Mouse (Mus musculus) kidney, embryonic 14.5 days (tissue): Measurements from ENCODE around the gene Ttc7b. TPM values are rescaled to one million over a fixed set of nuclear protein-coding genes. Genes with fewer than 3 reads are reported as not detected.

ENCODE experiments used
- ATAC-seq: fragments of 200-750 bp; cut with Nextera tagmentation; 2 replicates; pipeline ENCODE4 v1.8.0; 2017; ENCODE audit warnings: moderate number of reproducible peaks, mild to moderate bottlenecking, moderate TSS enrichment, moderate library complexity; ENCODE audit not compliant: low FRiP score, low TSS enrichment
- H3K27ac ChIP-seq: fragments of 300-500 bp; sonication (generic); 2 replicates; pipeline ENCODE4 v1.5.1; 2014; ENCODE audit warnings: low read depth, mild to moderate bottlenecking, low read length, moderate library complexity, mixed read lengths
- H3K27me3 ChIP-seq: fragments of 300-500 bp; sonication (generic); 2 replicates; pipeline ENCODE4 v1.6.1; 2014; ENCODE audit warnings: mild to moderate bottlenecking, low read length; ENCODE audit not compliant: control insufficient read depth, insufficient read depth
- H3K36me3 ChIP-seq: fragments of 300-500 bp; sonication (generic); 2 replicates; pipeline ENCODE4 v1.6.1; 2014; ENCODE audit warnings: low read length, mixed read lengths; ENCODE audit not compliant: control insufficient read depth, insufficient read depth
- H3K4me1 ChIP-seq: fragments of 300-500 bp; sonication (generic); 2 replicates; pipeline ENCODE4 v1.6.1; 2014; ENCODE audit warnings: low read length, mixed read lengths; ENCODE audit not compliant: control insufficient read depth, insufficient read depth
- H3K4me2 ChIP-seq: fragments of 300-500 bp; sonication (generic); replicated peaks from 2 replicates; pipeline ENCODE4 v1.6.1; 2014; ENCODE audit warnings: low read depth, mild to moderate bottlenecking, low read length
- H3K4me3 ChIP-seq: fragments of 300-500 bp; sonication (generic); 2 replicates; pipeline ENCODE4 v1.5.1; 2014; ENCODE audit warnings: mild to moderate bottlenecking, low read length
- H3K9ac ChIP-seq: fragments of 300-500 bp; sonication (generic); 2 replicates; pipeline ENCODE4 v1.6.1; 2014; ENCODE audit warnings: low read depth, mild to moderate bottlenecking, low read length, moderate library complexity
- H3K9me3 ChIP-seq: fragments of 300-500 bp; sonication (generic); 2 replicates; pipeline ENCODE4 v1.6.1; 2016; ENCODE audit warnings: low read length; ENCODE audit not compliant: control insufficient read depth
- WGBS: fragments of 180-500 bp; shearing (Covaris S2); extraction: QIAGEN DNeasy Blood & Tissue Kit; methylation state at CpG from one replicate; pipeline ENCODE4 v1.1.7; 2014; 5-methylcytosine and 5-hydroxymethylcytosine counted together
- polyA plus RNA-seq: library from polyadenylated mRNA; unstranded; fragments of >200 nt; fragmentation: Nextera tagmentation; extraction: Ambion mirVana; gene quantifications from 2 replicates; pipeline ENCODE4 v1.2.1, GENCODE M21; 2014

Gene Ttc7b
- polyA plus RNA-seq, 1 experiment from 2014 or later, result 7.6 TPM

DNA sequence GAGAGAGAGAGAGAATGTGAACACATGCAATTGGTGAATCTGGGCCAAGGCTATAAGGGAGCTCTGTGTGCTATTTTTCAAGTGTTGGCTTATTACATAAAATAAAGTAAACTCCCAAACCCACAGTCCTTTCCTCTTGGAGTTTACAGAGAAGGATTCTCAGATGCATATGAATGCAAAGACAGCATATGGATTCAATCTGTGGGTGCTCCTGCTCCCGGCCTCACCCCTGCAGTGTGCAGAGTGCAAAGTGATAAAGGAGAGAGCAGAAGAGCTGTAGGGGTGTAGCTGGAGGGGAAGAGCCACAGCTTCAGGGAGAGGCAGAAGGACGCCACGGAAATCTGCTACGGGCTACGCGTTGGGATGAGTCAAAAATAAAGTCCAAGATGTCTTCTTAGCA, 258.9 kb downstream of the Ttc7b start:
- no peak overlapping the region for H3K9ac ChIP-seq
- 84% methylated on average over 6 of the region's 6 CpGs for WGBS
- no peaks in the 10 kb centered on the region for H3K36me3 ChIP-seq
- no peaks in the 10 kb centered on the region for H3K4me1 ChIP-seq
- no peak overlapping the region for H3K27ac ChIP-seq
- no peak overlapping the region for H3K4me2 ChIP-seq
- H3K9me3 ChIP-seq, result no peaks in the 10 kb centered on the region
- H3K27me3 ChIP-seq, result no peaks in the 10 kb centered on the region
- no peak for ATAC-seq
- H3K4me3 ChIP-seq, result no peak overlapping the region

DNA sequence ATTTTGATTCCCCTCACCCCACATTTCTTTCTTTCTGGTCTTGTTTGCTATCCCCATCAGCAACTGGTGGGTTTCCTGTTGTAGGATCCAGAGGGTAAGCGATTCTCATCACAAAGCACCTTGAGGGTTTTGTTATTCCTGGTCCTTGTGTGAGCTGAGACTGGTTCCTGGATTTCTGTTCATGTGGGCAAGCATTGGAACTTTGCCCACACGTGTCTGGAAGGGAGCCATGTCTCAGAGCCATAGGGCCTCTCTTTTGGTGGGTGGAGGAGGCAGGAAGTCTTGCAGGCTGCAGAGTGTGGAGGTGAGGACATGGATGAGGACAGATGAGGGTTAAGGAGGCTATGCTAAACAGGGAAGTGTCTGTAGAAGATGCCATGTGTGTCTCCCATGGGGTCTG, 260.5 kb downstream of the Ttc7b start:
- ATAC-seq, result no peak
- H3K9me3 ChIP-seq, result no peaks in the 10 kb centered on the region
- no peaks in the 10 kb centered on the region for H3K4me1 ChIP-seq
- H3K36me3 ChIP-seq, result no peaks in the 10 kb centered on the region
- H3K27me3 ChIP-seq, result no peaks in the 10 kb centered on the region
- no peak overlapping the region for H3K27ac ChIP-seq
- 74% methylated on average over 2 of the region's 2 CpGs for WGBS
- H3K4me3 ChIP-seq, result no peak overlapping the region
- H3K9ac ChIP-seq, result no peak overlapping the region
- H3K4me2 ChIP-seq, result no peak overlapping the region

DNA sequence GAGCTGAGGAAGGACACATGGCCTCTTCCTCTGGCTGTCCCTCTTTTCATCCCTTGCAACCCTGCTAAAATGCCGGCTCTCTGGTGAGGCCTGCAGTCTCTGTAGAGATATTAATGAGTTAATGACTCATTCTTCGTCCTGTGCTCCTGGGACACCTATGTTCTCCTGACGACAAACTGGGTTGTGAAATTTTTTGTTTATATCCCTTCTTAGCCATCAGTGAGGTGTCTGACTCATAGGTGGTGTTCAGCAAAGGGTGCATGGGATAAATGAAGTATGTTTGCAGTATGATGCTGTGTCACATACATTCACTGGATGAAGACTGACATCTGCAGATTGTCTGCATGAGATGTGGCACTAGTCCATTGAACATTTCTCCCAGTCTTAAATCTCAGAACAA, 262.8 kb downstream of the Ttc7b start:
- ATAC-seq, result no peak
- Histone ChIP-seq H3K4me1 (no peaks in the 10 kb centered on the region), H3K27ac (no peak overlapping the region), H3K4me2 (no peak overlapping the region), H3K4me3 (no peak overlapping the region), H3K36me3 (no peaks in the 10 kb centered on the region), H3K9me3 (no peaks in the 10 kb centered on the region), H3K9ac (no peak overlapping the region), H3K27me3 (no peaks in the 10 kb centered on the region)
- WGBS, result 77% methylated on average over 3 of the region's 3 CpGs

DNA sequence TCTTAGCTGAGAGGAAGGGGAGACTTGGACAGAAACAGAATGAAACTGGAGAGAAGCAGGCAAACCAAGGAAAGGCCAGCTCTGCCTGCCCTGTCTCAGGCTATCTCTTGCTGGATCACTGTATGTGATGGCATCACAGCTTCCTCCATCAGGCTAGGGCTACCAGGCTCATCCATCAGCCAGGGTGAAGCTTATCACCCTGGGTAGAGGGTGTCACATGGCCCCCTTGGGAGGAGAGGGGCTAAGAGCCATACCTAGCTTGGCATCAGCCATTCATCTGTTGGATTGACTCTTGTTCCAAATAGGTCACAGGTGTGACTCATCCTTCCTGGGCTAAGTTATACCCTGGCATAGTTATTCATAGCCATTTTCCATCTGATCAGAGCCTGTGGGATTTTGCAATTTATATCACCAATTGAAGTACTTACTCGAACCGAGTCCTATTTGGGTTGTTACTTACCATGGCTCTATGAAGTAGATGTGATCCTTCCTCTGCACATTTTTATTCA, 265.1 kb downstream of the Ttc7b start:
- Histone ChIP-seq H3K4me2 (no peak overlapping the region), H3K9ac (no peak overlapping the region), H3K27me3 (no peaks in the 10 kb centered on the region), H3K4me1 (no peaks in the 10 kb centered on the region), H3K36me3 (no peaks in the 10 kb centered on the region), H3K9me3 (no peaks in the 10 kb centered on the region), H3K27ac (no peak overlapping the region), H3K4me3 (no peak overlapping the region)
- WGBS, result 82% methylated on average over 2 of the region's 2 CpGs
- no peak for ATAC-seq

DNA sequence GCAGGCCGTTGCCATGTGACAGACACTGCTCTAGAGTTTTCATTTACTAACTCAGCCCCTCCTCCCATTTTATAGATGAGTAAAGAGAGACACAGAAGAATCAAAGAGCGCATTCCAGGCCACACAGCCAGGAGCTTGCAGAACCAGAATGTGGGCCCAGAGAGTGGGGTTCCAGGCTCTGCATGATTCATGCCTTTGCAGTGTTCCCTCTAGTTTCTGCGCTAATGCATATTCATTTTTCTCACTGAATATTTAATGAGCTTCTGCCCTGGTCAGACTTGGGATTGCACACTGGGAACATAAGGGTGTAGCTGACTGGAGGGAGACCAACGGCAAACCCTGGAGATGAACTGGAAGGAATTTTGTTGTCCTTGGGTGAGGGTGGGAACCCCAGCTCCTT, 266.2 kb downstream of the Ttc7b start:
- Histone ChIP-seq H3K9ac (no peak overlapping the region), H3K4me3 (no peak overlapping the region), H3K36me3 (no peaks in the 10 kb centered on the region), H3K4me1 (no peaks in the 10 kb centered on the region), H3K27me3 (no peaks in the 10 kb centered on the region), H3K27ac (no peak overlapping the region), H3K9me3 (no peaks in the 10 kb centered on the region), H3K4me2 (no peak overlapping the region)
- 79% methylated on average over 4 of the region's 4 CpGs for WGBS
- ATAC-seq, result no peak

Other genes starting within 250 kb of the Ttc7b start
- gene Rps6ka5, start 206.2 kb upstream of the Ttc7b start, polyA plus RNA-seq, result 3.6 and 5.5 TPM in 2 replicates